Mouse (Mus musculus): ENCODE data around the gene Panx2.

GRCm38 (mm10) chr15:89089248-89090051 is 29.9 kb downstream of the Panx2 start:
- TF ChIP-seq CTCF (IDR thresholded peaks at IDR 0.05; ENCODE audit: low read depth) (no peak), EP300 (IDR thresholded peaks at IDR 0.05; ENCODE audit: low read depth) (no peak)
